Comparison of ENCODE assay signal across 15 mouse cellular contexts in genomic region chr2:160321829-160322228, GRCm38 (mm10). TPM values are rescaled to one million over a fixed set of nuclear protein-coding genes. Genes with fewer than 3 reads are reported as not detected.
DNase-seq lines count a peak whose midpoint lies in the region; ATAC-seq and TF ChIP-seq lines count a peak whose summit lies in the region.
"Had no signal": no experiment of that assay in that cellular context is flagged by ENCODE, and none has a peak within 500 bp of the region (broad histone marks: within the 10 kb centered on the region; RNA-seq: fewer than 3 reads in every experiment).

No protein-coding gene starts in this region.

- peak; percentile 76 for ATAC-seq in intestine, embryonic 15.5 days
- ATAC-seq in intestine, postnatal 0 days = no peak
- 0 out of 2 replicates have a peak, but pooled peaks have one; percentile 18 for ATAC-seq in stomach, embryonic 14.5 days (ENCODE audit: insufficient number of reproducible peaks, insufficient read depth, low FRiP score, low read depth)
- no peak for ATAC-seq in stomach, postnatal 0 days (ENCODE audit: low FRiP score, low TSS enrichment)
- no peak; the same call in 1 of the 2 replicates for ATAC-seq in heart, embryonic 14.5 days (ENCODE audit: insufficient number of reproducible peaks, insufficient read depth, low FRiP score, low read depth)
- ATAC-seq in midbrain, embryonic 15.5 days (replicated peaks) = no peak
- ATAC-seq: forebrain, postnatal 0 days had no signal

- peaks cover 2% of the 10 kb centered on the region; the same call in 1 of the 2 replicates for H3K4me1 ChIP-seq in intestine, embryonic 15.5 days (replicated peaks)
- 0 out of 2 replicates have a peak, but pooled peaks cover 2% of the 10 kb centered on the region for H3K4me1 ChIP-seq in intestine, postnatal 0 days (replicated peaks; ENCODE audit: control insufficient read depth, insufficient read depth, low read length)
- no peaks in the 10 kb centered on the region for H3K4me1 ChIP-seq in stomach, embryonic 14.5 days (ENCODE audit: control insufficient read depth, insufficient read depth, low read length)
- 0 out of 2 replicates have a peak, but pooled peaks cover 2% of the 10 kb centered on the region for H3K4me1 ChIP-seq in stomach, postnatal 0 days (replicated peaks; ENCODE audit: control insufficient read depth, insufficient read depth)
- H3K4me1 ChIP-seq in heart, embryonic 14.5 days (ENCODE audit: control insufficient read depth in 2 of 2, insufficient read depth in 2 of 2, low read length in 2 of 2) = peaks cover 13 to 16% of the 10 kb centered on the region in 2 experiments
- no peaks in the 10 kb centered on the region for H3K4me1 ChIP-seq in midbrain, embryonic 15.5 days
- H3K4me1 ChIP-seq: stomach, embryonic 15.5 days had no signal

- H3K9ac ChIP-seq in intestine, embryonic 15.5 days = no peak overlapping the region
- no peak overlapping the region for H3K9ac ChIP-seq in intestine, postnatal 0 days (ENCODE audit: low read depth, low read length)
- H3K9ac ChIP-seq in stomach, embryonic 14.5 days (replicated peaks; ENCODE audit: low read depth, low read length) = no peak overlapping the region
- no peak overlapping the region for H3K9ac ChIP-seq in stomach, postnatal 0 days (ENCODE audit: low read length)
- H3K9ac ChIP-seq in heart, embryonic 14.5 days (ENCODE audit: low read length) = no peak overlapping the region
- H3K9ac ChIP-seq in midbrain, embryonic 15.5 days = no peak overlapping the region
- H3K9ac ChIP-seq: forebrain, postnatal 0 days; stomach, embryonic 15.5 days had no signal

- WGBS in intestine, embryonic 15.5 days = 30% methylated on average over 4 of the region's 4 CpGs
- 31% methylated on average over 4 of the region's 4 CpGs for WGBS in intestine, postnatal 0 days
- WGBS in stomach, embryonic 14.5 days = 47% methylated on average over 4 of the region's 4 CpGs
- WGBS in stomach, postnatal 0 days = 27% methylated on average over 4 of the region's 4 CpGs
- WGBS in heart, embryonic 14.5 days = 21% methylated on average over 4 of the region's 4 CpGs
- WGBS in midbrain, embryonic 15.5 days = 54% methylated on average over 4 of the region's 4 CpGs

- no peak overlapping the region for H3K4me2 ChIP-seq in intestine, embryonic 15.5 days (replicated peaks)
- H3K4me2 ChIP-seq in intestine, postnatal 0 days (replicated peaks; ENCODE audit: low read depth) = no peak overlapping the region
- H3K4me2 ChIP-seq in stomach, embryonic 14.5 days (replicated peaks; ENCODE audit: low read depth, low read length) = no peak overlapping the region
- no peak overlapping the region for H3K4me2 ChIP-seq in stomach, postnatal 0 days (replicated peaks; ENCODE audit: low read depth)
- H3K4me2 ChIP-seq in heart, embryonic 14.5 days (ENCODE audit: low read length) = peak overlapping the region; percentile 43
- no peak overlapping the region for H3K4me2 ChIP-seq in midbrain, embryonic 15.5 days
- H3K4me2 ChIP-seq: stomach, embryonic 15.5 days had no signal

- no peaks in the 10 kb centered on the region for H3K9me3 ChIP-seq in intestine, embryonic 15.5 days
- no peaks in the 10 kb centered on the region for H3K9me3 ChIP-seq in intestine, postnatal 0 days (ENCODE audit: control insufficient read depth)
- H3K9me3 ChIP-seq in stomach, embryonic 14.5 days (ENCODE audit: control insufficient read depth, low read depth, low read length) = no peaks in the 10 kb centered on the region
- H3K9me3 ChIP-seq in stomach, postnatal 0 days (ENCODE audit: control insufficient read depth, low read length) = no peaks in the 10 kb centered on the region
- no peaks in the 10 kb centered on the region for H3K9me3 ChIP-seq in heart, embryonic 14.5 days (ENCODE audit: control insufficient read depth, low read length)
- no peaks in the 10 kb centered on the region for H3K9me3 ChIP-seq in midbrain, embryonic 15.5 days
- H3K9me3 ChIP-seq: stomach, embryonic 15.5 days had no signal

- H3K27ac ChIP-seq in intestine, embryonic 15.5 days = no peak overlapping the region
- no peak overlapping the region for H3K27ac ChIP-seq in intestine, postnatal 0 days (ENCODE audit: low read depth, low read length)
- no peak overlapping the region for H3K27ac ChIP-seq in stomach, embryonic 14.5 days (ENCODE audit: low read length)
- H3K27ac ChIP-seq in stomach, postnatal 0 days (replicated peaks) = no peak overlapping the region
- no peak overlapping the region; a peak in 1 of 4 replicates for H3K27ac ChIP-seq in heart, embryonic 14.5 days (replicated peaks in 1 of 2; ENCODE audit: control insufficient read depth in 1 of 2, insufficient read depth in 1 of 2, low read depth in 2 of 2, low read length in 2 of 2)
- no peak overlapping the region for H3K27ac ChIP-seq in midbrain, embryonic 15.5 days
- H3K27ac ChIP-seq: layer of hippocampus, adult 2 months; macrophage; stomach, embryonic 15.5 days had no signal

- no peak overlapping the region for H3K4me3 ChIP-seq in intestine, embryonic 15.5 days (replicated peaks)
- no peak overlapping the region for H3K4me3 ChIP-seq in intestine, postnatal 0 days (ENCODE audit: low read depth, low read length)
- no peak overlapping the region for H3K4me3 ChIP-seq in stomach, embryonic 14.5 days (ENCODE audit: low read depth, low read length)
- H3K4me3 ChIP-seq in stomach, postnatal 0 days (ENCODE audit: low read depth, low read length) = no peak overlapping the region
- no peak overlapping the region for H3K4me3 ChIP-seq in heart, embryonic 14.5 days (ENCODE audit: control insufficient read depth in 1 of 2, insufficient read depth in 1 of 2, low read depth in 1 of 2, low read length in 2 of 2)
- no peak overlapping the region for H3K4me3 ChIP-seq in midbrain, embryonic 15.5 days
- H3K4me3 ChIP-seq: erythroblast, embryonic 14.5 days; layer of hippocampus, adult 2 months; stomach, embryonic 15.5 days had no signal

- DNase-seq in stomach, postnatal 0 days (ENCODE audit: low spot score) = no peak
- no peak for DNase-seq in right cerebral cortex, postnatal 36 days (ENCODE audit: low spot score in 2 of 2)
- DNase-seq: forebrain, postnatal 0 days; right cerebral cortex, postnatal 14 days; thymus, postnatal 4 days had no signal

- TF ChIP-seq EP300 in stomach, postnatal 0 days (optimal IDR thresholded peaks at IDR 0.05) = no peak

- H3K27me3 ChIP-seq in intestine, embryonic 15.5 days (replicated peaks) = no peaks in the 10 kb centered on the region
- H3K27me3 ChIP-seq in intestine, postnatal 0 days (replicated peaks; ENCODE audit: control insufficient read depth, insufficient read depth, low read length) = no peaks in the 10 kb centered on the region
- no peaks in the 10 kb centered on the region for H3K27me3 ChIP-seq in stomach, embryonic 14.5 days (ENCODE audit: control insufficient read depth, insufficient read depth, low read length)
- no peaks in the 10 kb centered on the region for H3K27me3 ChIP-seq in stomach, postnatal 0 days (ENCODE audit: control insufficient read depth, insufficient read depth, low read length)
- H3K27me3 ChIP-seq in heart, embryonic 14.5 days (ENCODE audit: control insufficient read depth, insufficient read depth, low read length) = 0 out of 2 replicates have a peak, but pooled peaks cover 8% of the 10 kb centered on the region
- no peaks in the 10 kb centered on the region for H3K27me3 ChIP-seq in midbrain, embryonic 15.5 days (replicated peaks)
- H3K27me3 ChIP-seq: stomach, embryonic 15.5 days had no signal

- TF ChIP-seq CTCF in intestine, postnatal 0 days (IDR thresholded peaks at IDR 0.05; ENCODE audit: low read depth) = no peak
- TF ChIP-seq CTCF in stomach, postnatal 0 days (IDR thresholded peaks at IDR 0.05; ENCODE audit: low read depth) = no peak

- H3K36me3 ChIP-seq in intestine, embryonic 15.5 days = no peaks in the 10 kb centered on the region
- no peaks in the 10 kb centered on the region for H3K36me3 ChIP-seq in intestine, postnatal 0 days (ENCODE audit: control insufficient read depth, insufficient read depth)
- no peaks in the 10 kb centered on the region for H3K36me3 ChIP-seq in stomach, embryonic 14.5 days (ENCODE audit: control insufficient read depth, insufficient read depth, low read length)
- no peaks in the 10 kb centered on the region for H3K36me3 ChIP-seq in stomach, postnatal 0 days (ENCODE audit: control insufficient read depth, insufficient read depth, low read length)
- no peaks in the 10 kb centered on the region for H3K36me3 ChIP-seq in heart, embryonic 14.5 days (ENCODE audit: control insufficient read depth, insufficient read depth, low read length)
- no peaks in the 10 kb centered on the region for H3K36me3 ChIP-seq in midbrain, embryonic 15.5 days (replicated peaks)
- H3K36me3 ChIP-seq: stomach, embryonic 15.5 days had no signal

RNA-seq across cellular contexts. Expression of gene Gm826, which starts 12.1 kb away (rescaled TPM):
- polyA plus RNA-seq in intestine, embryonic 15.5 days (2015; fragmentation: Nextera tagmentation; extraction: Ambion mirVana) = 15.1 and 15.3 TPM in 2 replicates
- polyA plus RNA-seq in intestine, postnatal 0 days (2015; fragmentation: Nextera tagmentation; extraction: Ambion mirVana) = 6.2 and 8.2 TPM in 2 replicates
- polyA plus RNA-seq in stomach, embryonic 14.5 days (2014; fragmentation: Nextera tagmentation; extraction: Ambion mirVana) = not detected in 2 replicates
- polyA plus RNA-seq in stomach, postnatal 0 days (2015; fragmentation: Nextera tagmentation; extraction: Ambion mirVana) = not detected in 2 replicates
- 15.8 and 16.8 TPM in 2 replicates for polyA plus RNA-seq in heart, embryonic 14.5 days (2014; fragmentation: Nextera tagmentation; extraction: Ambion mirVana)
- not detected in 2 replicates for polyA plus RNA-seq in midbrain, embryonic 15.5 days (2015; fragmentation: Nextera tagmentation; extraction: Ambion mirVana)
- polyA plus RNA-seq: erythroblast, embryonic 14.5 days; neural tube, embryonic 14.5 days had no signal

RNA-seq across cellular contexts. Expression of gene Mafb, which starts 45.0 kb away (rescaled TPM):
- polyA plus RNA-seq in intestine, embryonic 15.5 days (2015; fragmentation: Nextera tagmentation; extraction: Ambion mirVana) = 10.1 and 12.0 TPM in 2 replicates
- 98.5 and 114 TPM in 2 replicates for polyA plus RNA-seq in intestine, postnatal 0 days (2015; fragmentation: Nextera tagmentation; extraction: Ambion mirVana)
- 4.7 and 6.3 TPM in 2 replicates for polyA plus RNA-seq in stomach, embryonic 14.5 days (2014; fragmentation: Nextera tagmentation; extraction: Ambion mirVana)
- polyA plus RNA-seq in stomach, postnatal 0 days (2015; fragmentation: Nextera tagmentation; extraction: Ambion mirVana) = 4.3 and 4.9 TPM in 2 replicates
- 7.1 and 7.9 TPM in 2 replicates for polyA plus RNA-seq in heart, embryonic 14.5 days (2014; fragmentation: Nextera tagmentation; extraction: Ambion mirVana)
- polyA plus RNA-seq in midbrain, embryonic 15.5 days (2015; fragmentation: Nextera tagmentation; extraction: Ambion mirVana) = 6.5 TPM in 2 replicates

Comparison
In these comparisons a context has a peak if more than half of its experiments do, and no peak if none do; other contexts are left out.
1. ATAC-seq: peak in intestine, embryonic 15.5 days (single experiment) and stomach, embryonic 14.5 days (single experiment); none in intestine, postnatal 0 days (single experiment), stomach, postnatal 0 days (single experiment), heart, embryonic 14.5 days (single experiment) and midbrain, embryonic 15.5 days (single experiment).